Mouse (Mus musculus) hindbrain, embryonic 16.5 days (tissue): ENCODE data around the gene Gm32742. TPM values are rescaled to one million over a fixed set of nuclear protein-coding genes. Genes with fewer than 3 reads are reported as not detected.
"Not testable (repeated sequence)": the region's sequence is repeated elsewhere in the genome, so short reads cannot be mapped to it uniquely, and the experiment has no call there.

ENCODE experiments used
- ATAC-seq: fragments of 200-750 bp; cut with Nextera tagmentation; 2 replicates; pipeline ENCODE4 v1.8.0; 2017; ENCODE audit warnings: moderate TSS enrichment, moderate library complexity
- H3K27ac ChIP-seq: fragments of 300-500 bp; sonication (generic); 2 replicates; pipeline ENCODE4 v1.5.1; 2014; ENCODE audit warnings: low read depth, mild to moderate bottlenecking, control low read depth, low read length, moderate library complexity
- H3K27me3 ChIP-seq: fragments of 300-500 bp; sonication (generic); replicated peaks from 2 replicates; pipeline ENCODE4 v1.6.1; 2014; ENCODE audit warnings: low read length; ENCODE audit not compliant: control insufficient read depth, insufficient read depth
- H3K36me3 ChIP-seq: fragments of 300-500 bp; sonication (generic); 2 replicates; pipeline ENCODE4 v1.6.1; 2014; ENCODE audit warnings: mild to moderate bottlenecking, low read length, moderate library complexity, mixed read lengths; ENCODE audit not compliant: control insufficient read depth, insufficient read depth
- H3K4me1 ChIP-seq: fragments of 300-500 bp; sonication (generic); 2 replicates; pipeline ENCODE4 v1.6.1; 2014; ENCODE audit warnings: low read depth, low read length; ENCODE audit not compliant: control insufficient read depth, insufficient read depth
- H3K4me2 ChIP-seq: fragments of 300-500 bp; sonication (generic); 2 replicates; pipeline ENCODE4 v1.6.1; 2014; ENCODE audit warnings: mild to moderate bottlenecking, low read length, control low read depth, moderate library complexity
- H3K4me3 ChIP-seq: fragments of 300-500 bp; sonication (generic); 2 replicates; pipeline ENCODE4 v1.5.1; 2014; ENCODE audit warnings: mild to moderate bottlenecking, low read length, control low read depth, moderate library complexity
- H3K9ac ChIP-seq: fragments of 300-500 bp; sonication (generic); 2 replicates; pipeline ENCODE4 v1.6.1; 2014; ENCODE audit warnings: low read depth, mild to moderate bottlenecking, control low read depth, low read length, moderate library complexity
- H3K9me3 ChIP-seq: fragments of 300-500 bp; sonication (generic); 2 replicates; pipeline ENCODE4 v1.6.1; 2014; ENCODE audit warnings: mild to moderate bottlenecking, low read length, moderate library complexity; ENCODE audit not compliant: control insufficient read depth
- WGBS: fragments of 180-500 bp; shearing (Covaris S2); extraction: QIAGEN DNeasy Blood & Tissue Kit; methylation state at CpG from one replicate; pipeline ENCODE4 v1.1.7; 2014; 5-methylcytosine and 5-hydroxymethylcytosine counted together
- polyA plus RNA-seq: library from polyadenylated mRNA; unstranded; fragments of >200 nt; fragmentation: Nextera tagmentation; extraction: Ambion mirVana; gene quantifications from 2 replicates; pipeline ENCODE4 v1.2.1, GENCODE M21; 2015

Gene Gm32742
- polyA plus RNA-seq, 1 experiment from 2014 or later, result 0.03 TPM

- no peak for ATAC-seq
- H3K4me1 ChIP-seq, result no peaks in the 10 kb centered on the region
- H3K4me2 ChIP-seq, result no peak overlapping the region
- H3K4me3 ChIP-seq, result no peak overlapping the region
- H3K27ac ChIP-seq, result no peak overlapping the region
- 88% methylated on average over 5 of the region's 5 CpGs for WGBS
- H3K9me3 ChIP-seq, result no peaks in the 10 kb centered on the region
- no peak overlapping the region for H3K9ac ChIP-seq
- no peaks in the 10 kb centered on the region for H3K36me3 ChIP-seq
- peaks cover 2% of the 10 kb centered on the region for H3K27me3 ChIP-seq
These were observed 1.3 kb downstream of the Gm32742 start for GRCm38 (mm10) chr9:51163989-51164388.

- Histone ChIP-seq H3K4me3 (no peak overlapping the region), H3K36me3 (no peaks in the 10 kb centered on the region), H3K9me3 (no peaks in the 10 kb centered on the region), H3K4me2 (no peak overlapping the region), H3K27ac (no peak overlapping the region), H3K27me3 (peaks cover 2% of the 10 kb centered on the region), H3K9ac (no peak overlapping the region), H3K4me1 (no peaks in the 10 kb centered on the region)
- ATAC-seq, result peak; percentile 87
- 42% methylated on average over 4 of the region's 4 CpGs for WGBS
These were observed 3.4 kb downstream of the Gm32742 start for GRCm38 (mm10) chr9:51161771-51162388.

- peak overlapping the region; percentile 37; the same call in 1 of the 2 replicates for H3K4me2 ChIP-seq
- no peaks in the 10 kb centered on the region for H3K27me3 ChIP-seq
- H3K36me3 ChIP-seq, result no peaks in the 10 kb centered on the region
- 18% methylated on average over 12 of the region's 13 CpGs for WGBS
- peak; percentile 68 for ATAC-seq
- H3K4me1 ChIP-seq, result peaks cover 3% of the 10 kb centered on the region; the same call in 1 of the 2 replicates
- H3K27ac ChIP-seq, result no peak overlapping the region
- H3K9ac ChIP-seq, result no peak overlapping the region
- no peak overlapping the region for H3K4me3 ChIP-seq
- H3K9me3 ChIP-seq, result no peaks in the 10 kb centered on the region
These were observed 13.1 kb downstream of the Gm32742 start for GRCm38 (mm10) chr9:51152079-51152752.

- H3K27ac ChIP-seq, result no peak overlapping the region
- no peaks in the 10 kb centered on the region for H3K27me3 ChIP-seq
- no peak overlapping the region for H3K4me2 ChIP-seq
- H3K4me1 ChIP-seq, result peaks cover 3% of the 10 kb centered on the region
- no peak overlapping the region for H3K4me3 ChIP-seq
- 85% methylated on average over 5 of the region's 5 CpGs for WGBS
- H3K9ac ChIP-seq, result no peak overlapping the region
- H3K36me3 ChIP-seq, result no peaks in the 10 kb centered on the region
- no peaks in the 10 kb centered on the region for H3K9me3 ChIP-seq
- no peak for ATAC-seq
These were observed 18.0 kb downstream of the Gm32742 start for GRCm38 (mm10) chr9:51147294-51147693.

- no peaks in the 10 kb centered on the region for H3K27me3 ChIP-seq
These were observed 18.8 kb downstream of the Gm32742 start for GRCm38 (mm10) chr9:51146496-51146895.

GRCm38 (mm10) chr9:51144218-51144617 is 21.1 kb downstream of the Gm32742 start:
- no peaks in the 10 kb centered on the region for H3K27me3 ChIP-seq
- no peak overlapping the region for H3K4me2 ChIP-seq
- H3K36me3 ChIP-seq, result no peaks in the 10 kb centered on the region
- WGBS, result 75% methylated on average over 6 of the region's 6 CpGs
- ATAC-seq, result no peak
- no peaks in the 10 kb centered on the region; the same call in 1 of the 2 replicates for H3K4me1 ChIP-seq
- no peaks in the 10 kb centered on the region for H3K9me3 ChIP-seq
- no peak overlapping the region for H3K9ac ChIP-seq
- no peak overlapping the region for H3K4me3 ChIP-seq
- H3K27ac ChIP-seq, result no peak overlapping the region

More at GRCm38 (mm10) chr9:51146496-51146895, 18.8 kb downstream of the Gm32742 start:
- Histone ChIP-seq H3K4me1 (no peaks in the 10 kb centered on the region; the same call in 1 of the 2 replicates), H3K4me2 (no peak overlapping the region), H3K36me3 (no peaks in the 10 kb centered on the region), H3K4me3 (no peak overlapping the region), H3K9ac (no peak overlapping the region), H3K27ac (no peak overlapping the region), H3K9me3 (no peaks in the 10 kb centered on the region)
- WGBS, result 67% methylated on average over 4 of the region's 4 CpGs
- no peak for ATAC-seq

- Histone ChIP-seq H3K4me3 (no peak overlapping the region), H3K9me3 (no peaks in the 10 kb centered on the region), H3K36me3 (no peaks in the 10 kb centered on the region), H3K4me1 (no peaks in the 10 kb centered on the region; the same call in 1 of the 2 replicates), H3K4me2 (no peak overlapping the region), H3K9ac (no peak overlapping the region), H3K27ac (no peak overlapping the region), H3K27me3 (no peaks in the 10 kb centered on the region)
- no peak for ATAC-seq
- WGBS, result 92% methylated on average over 1 of the region's 1 CpGs
These were observed 21.9 kb downstream of the Gm32742 start for GRCm38 (mm10) chr9:51143437-51143836.

GRCm38 (mm10) chr9:51140711-51141110 is 24.6 kb downstream of the Gm32742 start:
- ATAC-seq, result no peak
- Histone ChIP-seq H3K4me3 (no peak overlapping the region), H3K4me1 (no peaks in the 10 kb centered on the region), H3K27ac (no peak overlapping the region), H3K9ac (no peak overlapping the region), H3K4me2 (no peak overlapping the region), H3K36me3 (no peaks in the 10 kb centered on the region), H3K27me3 (no peaks in the 10 kb centered on the region), H3K9me3 (no peaks in the 10 kb centered on the region)
- WGBS, result 77% methylated on average over 3 of the region's 3 CpGs

- H3K27ac ChIP-seq, ATAC-seq, H3K9ac ChIP-seq, H3K4me3 ChIP-seq, H3K9me3 ChIP-seq, H3K36me3 ChIP-seq, H3K4me1 ChIP-seq, H3K27me3 ChIP-seq, H3K4me2 ChIP-seq: not testable (repeated sequence)
- 90% methylated on average over 1 of the region's 1 CpGs for WGBS
These were observed 25.9 kb downstream of the Gm32742 start for GRCm38 (mm10) chr9:51139401-51139800.
